Mouse (Mus musculus) neural tube, embryonic 13.5 days (tissue): Measurements from ENCODE around the gene Pold4. TPM values are rescaled to one million over a fixed set of nuclear protein-coding genes. Genes with fewer than 3 reads are reported as not detected.

Source experiments
- ATAC-seq: fragments of 200-750 bp; cut with Nextera tagmentation; 2 replicates; pipeline ENCODE4 v1.8.0; 2017; ENCODE audit warnings: low read depth, mild to moderate bottlenecking, moderate TSS enrichment, moderate library complexity
- H3K27ac ChIP-seq: fragments of 300-500 bp; sonication (generic); replicated peaks from 2 replicates; pipeline ENCODE4 v1.5.1; 2015; ENCODE audit warnings: moderate library complexity, mild to moderate bottlenecking, inconsistent platforms
- H3K27me3 ChIP-seq: fragments of 300-500 bp; sonication (generic); 2 replicates; pipeline ENCODE4 v1.6.1; 2015; ENCODE audit warnings: mild to moderate bottlenecking, inconsistent platforms
- H3K36me3 ChIP-seq: fragments of 300-500 bp; sonication (generic); 2 replicates; pipeline ENCODE4 v1.6.1; 2015; ENCODE audit warnings: mild to moderate bottlenecking, inconsistent platforms
- H3K4me1 ChIP-seq: fragments of 300-500 bp; sonication (generic); replicated peaks from 2 replicates; pipeline ENCODE4 v1.6.1; 2015; ENCODE audit warnings: inconsistent platforms
- H3K4me2 ChIP-seq: fragments of 300-500 bp; sonication (generic); 2 replicates; pipeline ENCODE4 v1.6.1; 2015; ENCODE audit warnings: inconsistent platforms, mild to moderate bottlenecking, moderate library complexity
- H3K4me3 ChIP-seq: fragments of 300-500 bp; sonication (generic); 2 replicates; pipeline ENCODE4 v1.5.1; 2015; ENCODE audit warnings: mild to moderate bottlenecking, inconsistent platforms
- H3K9ac ChIP-seq: fragments of 300-500 bp; sonication (generic); 2 replicates; pipeline ENCODE4 v1.6.1; 2015; ENCODE audit warnings: moderate library complexity, mild to moderate bottlenecking, inconsistent platforms
- H3K9me3 ChIP-seq: fragments of 300-500 bp; sonication (generic); 2 replicates; pipeline ENCODE4 v1.6.1; 2016; ENCODE audit warnings: inconsistent platforms
- WGBS: fragments of 180-500 bp; shearing (Covaris S2); methylation state at CpG from one replicate; pipeline ENCODE4 v1.1.7; 2015; 5-methylcytosine and 5-hydroxymethylcytosine counted together
- polyA plus RNA-seq: library from polyadenylated mRNA; unstranded; fragments of >200 nt; fragmentation: Nextera tagmentation; extraction: Ambion mirVana; gene quantifications from 2 replicates; pipeline ENCODE4 v1.2.1, GENCODE M21; 2015

Pold4 gene
- polyA plus RNA-seq, 1 experiment from 2014 or later = 22.1 TPM

- H3K4me1 ChIP-seq = peaks cover 36% of the 10 kb centered on the region
- no peaks in the 10 kb centered on the region for H3K36me3 ChIP-seq
- H3K27ac ChIP-seq = no peak overlapping the region
- no peaks in the 10 kb centered on the region for H3K9me3 ChIP-seq
- H3K4me3 ChIP-seq = no peak overlapping the region
- no peak for ATAC-seq
- no peak overlapping the region for H3K4me2 ChIP-seq
- H3K27me3 ChIP-seq = peaks cover 71% of the 10 kb centered on the region
- H3K9ac ChIP-seq = no peak overlapping the region
- WGBS = 32% methylated on average over 4 of the region's 4 CpGs
Observed at GRCm38 (mm10) chr19:4211891-4212588, 19.7 kb upstream of the Pold4 start.

GRCm38 (mm10) chr19:4213524-4213974 is 18.1 kb upstream of the Pold4 start:
- whole genome bisulfite sequencing = 2% methylated on average over 9 of the region's 9 CpGs
- Histone ChIP-seq H3K9ac (no peak overlapping the region), H3K27me3 (peaks cover 83% of the 10 kb centered on the region), H3K4me2 (peak overlapping the region; percentile 95), H3K4me3 (peak overlapping the region; percentile 53), H3K9me3 (no peaks in the 10 kb centered on the region), H3K4me1 (peaks cover 38% of the 10 kb centered on the region), H3K36me3 (no peaks in the 10 kb centered on the region), H3K27ac (no peak overlapping the region)
- ATAC-seq = no peak

- no peaks in the 10 kb centered on the region for H3K9me3 ChIP-seq
- H3K27me3 ChIP-seq = peaks cover 86% of the 10 kb centered on the region
Observed at GRCm38 (mm10) chr19:4214071-4214770, 17.5 kb upstream of the Pold4 start, which contains the start of the genes Clcf1 and AC109138.7. TSS of gene Clcf1 (plus strand) at chr19:4214238. TSS of gene AC109138.7 (plus strand) at chr19:4214357.

GRCm38 (mm10) chr19:4214771-4215450 is 16.8 kb upstream of the Pold4 start:
- peak overlapping the region; percentile 71 for H3K9ac ChIP-seq
- no peak overlapping the region for H3K27ac ChIP-seq
- H3K36me3 ChIP-seq = no peaks in the 10 kb centered on the region
- under 1% methylated on average over 49 of the region's 81 CpGs for WGBS
- peaks cover 38% of the 10 kb centered on the region for H3K4me1 ChIP-seq
- no peaks in the 10 kb centered on the region for H3K9me3 ChIP-seq
- ATAC-seq = 0 out of 2 replicates have a peak, but pooled peaks have one; percentile 2
- peaks cover 90% of the 10 kb centered on the region for H3K27me3 ChIP-seq
- peak overlapping the region; percentile 53 for H3K4me3 ChIP-seq
- peak overlapping the region; percentile 95 for H3K4me2 ChIP-seq

More at GRCm38 (mm10) chr19:4214071-4214770, 17.5 kb upstream of the Pold4 start, which contains the start of the genes Clcf1 and AC109138.7:
- Histone ChIP-seq H3K4me2 (peak within 1 kb of the TSS; percentile 95), H3K9ac (peak within 1 kb of the TSS; percentile 71), H3K4me1 (peaks cover 38% of the 10 kb centered on the region), H3K4me3 (peak within 1 kb of the TSS; percentile 53), H3K36me3 (no peaks in the 10 kb centered on the region), H3K27ac (no peak within 1 kb of the TSS)
- ATAC-seq = peak; percentile 14; the same call in 1 of the 2 replicates
- WGBS = 2% methylated on average over 47 of the region's 49 CpGs

- Histone ChIP-seq H3K9me3 (no peaks in the 10 kb centered on the region), H3K27me3 (peaks cover 93% of the 10 kb centered on the region)
- WGBS = 3% methylated on average over 18 of the region's 21 CpGs
Observed at GRCm38 (mm10) chr19:4215451-4215840, 16.3 kb upstream of the Pold4 start.

GRCm38 (mm10) chr19:4216041-4216685 is 15.5 kb upstream of the Pold4 start:
- WGBS = 23% methylated on average over 14 of the region's 14 CpGs
- 0 out of 2 replicates have a peak overlapping the region, but pooled peaks have one; percentile 26 for H3K9ac ChIP-seq
- H3K4me3 ChIP-seq = no peak overlapping the region
- peaks cover 50% of the 10 kb centered on the region for H3K4me1 ChIP-seq
- peak overlapping the region; percentile 29 for H3K4me2 ChIP-seq
- ATAC-seq = no peak
- H3K9me3 ChIP-seq = no peaks in the 10 kb centered on the region
- H3K36me3 ChIP-seq = no peaks in the 10 kb centered on the region
- H3K27me3 ChIP-seq = peaks cover 88% of the 10 kb centered on the region
- no peak overlapping the region for H3K27ac ChIP-seq

More at GRCm38 (mm10) chr19:4215451-4215840, 16.3 kb upstream of the Pold4 start:
- H3K36me3 ChIP-seq = no peaks in the 10 kb centered on the region
- peak overlapping the region; percentile 95 for H3K4me2 ChIP-seq
- peak overlapping the region; percentile 53 for H3K4me3 ChIP-seq
- no peak for ATAC-seq
- H3K9ac ChIP-seq = peak overlapping the region; percentile 71
- H3K27ac ChIP-seq = no peak overlapping the region
- peaks cover 43% of the 10 kb centered on the region for H3K4me1 ChIP-seq

GRCm38 (mm10) chr19:4217140-4217539 is 14.6 kb upstream of the Pold4 start:
- H3K4me2 ChIP-seq = no peak overlapping the region
- H3K27me3 ChIP-seq = peaks cover 78% of the 10 kb centered on the region
- peaks cover 55% of the 10 kb centered on the region for H3K4me1 ChIP-seq
- ATAC-seq = no peak
- H3K9ac ChIP-seq = peak overlapping the region; percentile 45; the same call in 1 of the 2 replicates
- 14% methylated on average over 5 of the region's 5 CpGs for WGBS
- no peak overlapping the region for H3K27ac ChIP-seq
- H3K9me3 ChIP-seq = no peaks in the 10 kb centered on the region
- H3K4me3 ChIP-seq = no peak overlapping the region
- no peaks in the 10 kb centered on the region for H3K36me3 ChIP-seq

- H3K9me3 ChIP-seq = no peaks in the 10 kb centered on the region
- WGBS = 54% methylated on average over 3 of the region's 3 CpGs
- no peak overlapping the region for H3K4me2 ChIP-seq
- H3K27ac ChIP-seq = no peak overlapping the region
- no peak overlapping the region for H3K4me3 ChIP-seq
- no peaks in the 10 kb centered on the region for H3K36me3 ChIP-seq
- no peak overlapping the region for H3K9ac ChIP-seq
- no peak for ATAC-seq
- peaks cover 53% of the 10 kb centered on the region for H3K4me1 ChIP-seq
- H3K27me3 ChIP-seq = peaks cover 71% of the 10 kb centered on the region
Observed at GRCm38 (mm10) chr19:4217855-4218254, 13.8 kb upstream of the Pold4 start.

GRCm38 (mm10) chr19:4218293-4218692 is 13.4 kb upstream of the Pold4 start:
- no peak overlapping the region for H3K4me2 ChIP-seq
- peaks cover 66% of the 10 kb centered on the region for H3K27me3 ChIP-seq
- no peak overlapping the region for H3K4me3 ChIP-seq
- WGBS = 84% methylated on average over 11 of the region's 11 CpGs
- no peaks in the 10 kb centered on the region for H3K36me3 ChIP-seq
- no peak for ATAC-seq
- H3K9ac ChIP-seq = no peak overlapping the region
- no peaks in the 10 kb centered on the region for H3K9me3 ChIP-seq
- peaks cover 49% of the 10 kb centered on the region for H3K4me1 ChIP-seq
- no peak overlapping the region for H3K27ac ChIP-seq

- H3K9ac ChIP-seq = no peak overlapping the region
- H3K27ac ChIP-seq = no peak overlapping the region
- H3K36me3 ChIP-seq = no peaks in the 10 kb centered on the region
- ATAC-seq = no peak
- peaks cover 61% of the 10 kb centered on the region for H3K27me3 ChIP-seq
- H3K9me3 ChIP-seq = no peaks in the 10 kb centered on the region
- H3K4me1 ChIP-seq = peaks cover 44% of the 10 kb centered on the region
- H3K4me2 ChIP-seq = no peak overlapping the region
- H3K4me3 ChIP-seq = no peak overlapping the region
- WGBS = 83% methylated on average over 1 of the region's 1 CpGs
Observed at GRCm38 (mm10) chr19:4218784-4219183, 12.9 kb upstream of the Pold4 start.

- H3K36me3 ChIP-seq = no peaks in the 10 kb centered on the region
- peaks cover 50% of the 10 kb centered on the region for H3K27me3 ChIP-seq
- no peaks in the 10 kb centered on the region for H3K9me3 ChIP-seq
- no peak overlapping the region for H3K9ac ChIP-seq
- ATAC-seq = no peak
- H3K27ac ChIP-seq = no peak overlapping the region
- WGBS = 79% methylated on average over 6 of the region's 6 CpGs
- no peak overlapping the region for H3K4me2 ChIP-seq
- peaks cover 32% of the 10 kb centered on the region for H3K4me1 ChIP-seq
- no peak overlapping the region for H3K4me3 ChIP-seq
Observed at GRCm38 (mm10) chr19:4219943-4220342, 11.8 kb upstream of the Pold4 start.
